Mouse (Mus musculus) intestine, embryonic 14.5 days (tissue): ENCODE data around the gene Selenop. TPM values are rescaled to one million over a fixed set of nuclear protein-coding genes. Genes with fewer than 3 reads are reported as not detected.

ENCODE experiments used
- ATAC-seq: fragments of 200-750 bp; cut with Nextera tagmentation; replicated peaks from 2 replicates; pipeline ENCODE4 v1.8.0; 2017; ENCODE audit warnings: low read depth, moderate number of reproducible peaks, moderate TSS enrichment, moderate library complexity; ENCODE audit not compliant: low FRiP score, low TSS enrichment
- DNase-seq: peaks from one replicate; pipeline ENCODE4 v3.0.0-alpha.2; 2018; ENCODE audit warnings: low spot score
- H3K27ac ChIP-seq: fragments of 300-500 bp; sonication (generic); 2 replicates; pipeline ENCODE4 v1.5.1; 2014; ENCODE audit warnings: low read depth, mild to moderate bottlenecking, control low read depth
- H3K27me3 ChIP-seq: fragments of 300-500 bp; sonication (generic); replicated peaks from 2 replicates; pipeline ENCODE4 v1.6.1; 2014; ENCODE audit warnings: low read length, control low read depth; ENCODE audit not compliant: control insufficient read depth, insufficient read depth
- H3K36me3 ChIP-seq: fragments of 300-500 bp; sonication (generic); 2 replicates; pipeline ENCODE4 v1.6.1; 2014; ENCODE audit warnings: low read length, control low read depth; ENCODE audit not compliant: control insufficient read depth, insufficient read depth
- H3K4me1 ChIP-seq: fragments of 300-500 bp; sonication (generic); replicated peaks from 2 replicates; pipeline ENCODE4 v1.6.1; 2014; ENCODE audit warnings: low read length, control low read depth, mixed read lengths; ENCODE audit not compliant: control insufficient read depth, insufficient read depth
- H3K4me2 ChIP-seq: fragments of 300-500 bp; sonication (generic); 2 replicates; pipeline ENCODE4 v1.6.1; 2014; ENCODE audit warnings: low read length
- H3K4me3 ChIP-seq: fragments of 300-500 bp; sonication (generic); 2 replicates; pipeline ENCODE4 v1.5.1; 2014; ENCODE audit warnings: low read depth, low read length, control low read depth, mixed read lengths
- H3K9ac ChIP-seq: fragments of 300-500 bp; sonication (generic); 2 replicates; pipeline ENCODE4 v1.6.1; 2014; ENCODE audit warnings: mild to moderate bottlenecking, low read length
- H3K9me3 ChIP-seq: fragments of 300-500 bp; sonication (generic); 2 replicates; pipeline ENCODE4 v1.6.1; 2016; ENCODE audit warnings: low read length, control low read depth; ENCODE audit not compliant: control insufficient read depth
- WGBS: fragments of 180-500 bp; shearing (Covaris S2); extraction: QIAGEN DNeasy Blood & Tissue Kit; methylation state at CpG from one replicate; pipeline ENCODE4 v1.1.7; 2014; 5-methylcytosine and 5-hydroxymethylcytosine counted together
- polyA plus RNA-seq: library from polyadenylated mRNA; unstranded; fragments of >200 nt; fragmentation: Nextera tagmentation; extraction: Ambion mirVana; gene quantifications from 2 replicates; pipeline ENCODE4 v1.2.1, GENCODE M21; 2014

Selenop gene
- polyA plus RNA-seq, 1 experiment from 2014 or later = 172 TPM

DNA sequence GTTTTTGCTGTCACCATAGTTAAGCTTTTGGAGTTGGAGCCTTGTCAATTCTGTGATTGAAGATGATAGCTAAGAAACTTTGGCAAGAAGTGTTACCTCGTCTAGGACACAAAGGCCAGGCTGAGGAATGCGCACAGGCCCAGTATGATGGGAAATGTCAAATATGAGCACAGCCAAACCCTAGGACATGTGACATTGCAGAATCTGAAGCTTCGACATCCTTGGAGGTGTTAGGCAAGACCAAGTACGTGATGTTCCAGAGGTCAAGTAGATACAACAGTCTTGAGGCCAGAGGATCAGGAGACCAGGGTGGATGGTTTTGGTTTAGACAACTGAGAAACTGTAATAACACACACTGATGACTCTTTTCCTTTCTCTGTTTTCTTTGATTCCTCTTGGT is 8.0 kb upstream of the Selenop start:
- WGBS = 81% methylated on average over 4 of the region's 4 CpGs
- H3K4me3 ChIP-seq = no peak overlapping the region
- DNase-seq (no peak), ATAC-seq (no peak)
- no peaks in the 10 kb centered on the region for H3K4me1 ChIP-seq
- H3K4me2 ChIP-seq = no peak overlapping the region
- H3K9ac ChIP-seq = no peak overlapping the region
- H3K27me3 ChIP-seq = no peaks in the 10 kb centered on the region
- H3K9me3 ChIP-seq = no peaks in the 10 kb centered on the region
- H3K27ac ChIP-seq = no peak overlapping the region
- no peaks in the 10 kb centered on the region for H3K36me3 ChIP-seq

DNA sequence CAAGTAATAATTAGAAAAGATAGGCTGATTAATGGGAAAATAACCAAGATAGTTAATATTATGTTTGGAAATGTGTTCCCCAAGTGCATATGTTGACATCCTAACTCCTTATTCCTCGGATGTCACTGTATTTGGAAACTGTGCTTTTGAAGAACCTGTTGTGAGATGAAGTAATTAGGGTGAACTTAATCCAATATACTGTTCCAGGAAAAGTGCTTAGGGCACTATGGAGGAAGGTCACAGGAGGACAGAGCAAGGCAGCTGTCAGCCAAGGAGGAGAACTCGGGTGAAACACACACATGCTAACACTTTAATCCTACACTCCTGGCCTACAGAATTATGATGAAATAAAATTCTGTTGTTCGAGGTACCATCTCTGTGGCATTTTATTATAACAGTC is 5.5 kb upstream of the Selenop start:
- Histone ChIP-seq H3K4me3 (no peak overlapping the region), H3K36me3 (no peaks in the 10 kb centered on the region), H3K4me2 (no peak overlapping the region), H3K27me3 (no peaks in the 10 kb centered on the region), H3K27ac (no peak overlapping the region), H3K9me3 (no peaks in the 10 kb centered on the region), H3K4me1 (no peaks in the 10 kb centered on the region), H3K9ac (no peak overlapping the region)
- ATAC-seq (no peak), DNase-seq (no peak)
- WGBS = 69% methylated on average over 3 of the region's 3 CpGs

DNA sequence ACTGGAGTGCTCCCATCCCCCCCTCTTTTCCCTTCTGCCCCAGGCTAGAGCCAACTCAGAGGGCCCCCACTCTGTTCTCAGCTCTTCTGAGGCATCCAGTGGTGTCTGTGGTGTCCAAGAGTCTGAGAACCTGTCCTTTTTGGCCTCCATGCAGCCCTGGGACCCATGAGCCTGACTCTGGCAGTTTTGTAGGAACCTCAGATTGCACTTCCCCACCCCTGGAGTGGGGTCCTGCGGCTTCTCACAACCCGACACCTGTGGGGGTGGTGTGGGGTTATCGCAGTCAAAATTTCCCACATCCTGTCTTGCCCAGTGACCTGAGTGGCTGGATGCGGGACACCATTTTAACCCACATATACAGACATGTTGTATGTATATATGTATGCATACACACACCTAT is 4.1 kb upstream of the Selenop start:
- no peaks in the 10 kb centered on the region for H3K27me3 ChIP-seq

DNA sequence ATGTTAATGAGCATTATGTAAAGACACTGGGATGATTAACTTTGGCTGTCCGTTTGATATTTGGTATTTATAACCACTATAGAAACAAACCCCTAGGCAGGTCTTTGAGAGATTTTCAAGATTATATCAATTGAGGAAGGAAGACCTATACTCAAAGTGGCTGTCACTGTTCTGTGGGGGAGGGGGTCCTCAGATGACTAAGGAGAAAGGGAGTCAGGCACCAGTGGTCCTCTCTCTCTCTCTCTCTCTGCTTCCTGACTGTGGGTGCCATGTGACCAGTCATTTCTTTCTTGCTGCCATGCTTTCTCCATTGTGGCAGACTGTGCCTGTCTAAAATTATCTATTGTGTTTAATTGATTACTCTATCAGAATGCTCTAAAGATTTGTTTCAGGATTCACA is 3.5 kb upstream of the Selenop start:
- ATAC-seq = no peak
- H3K4me3 ChIP-seq = no peak overlapping the region
- H3K9me3 ChIP-seq = no peaks in the 10 kb centered on the region
- no peaks in the 10 kb centered on the region for H3K27me3 ChIP-seq
- no peak overlapping the region for H3K9ac ChIP-seq
- no peak overlapping the region for H3K27ac ChIP-seq
- 0 out of 2 replicates have a peak, but pooled peaks cover 9% of the 10 kb centered on the region for H3K4me1 ChIP-seq
- whole genome bisulfite sequencing = 94% methylated on average over 1 of the region's 1 CpGs
- H3K36me3 ChIP-seq = no peaks in the 10 kb centered on the region
- no peak overlapping the region for H3K4me2 ChIP-seq
- no peak for DNase-seq

More for the DNA sequence above, 4.1 kb upstream of the Selenop start:
- Histone ChIP-seq H3K27ac (no peak overlapping the region), H3K4me2 (no peak overlapping the region), H3K4me1 (0 out of 2 replicates have a peak, but pooled peaks cover 3% of the 10 kb centered on the region), H3K36me3 (no peaks in the 10 kb centered on the region), H3K4me3 (no peak overlapping the region), H3K9ac (no peak overlapping the region), H3K9me3 (no peaks in the 10 kb centered on the region)
- 90% methylated on average over 4 of the region's 4 CpGs for WGBS
- DNase-seq (no peak), ATAC-seq (no peak)

DNA sequence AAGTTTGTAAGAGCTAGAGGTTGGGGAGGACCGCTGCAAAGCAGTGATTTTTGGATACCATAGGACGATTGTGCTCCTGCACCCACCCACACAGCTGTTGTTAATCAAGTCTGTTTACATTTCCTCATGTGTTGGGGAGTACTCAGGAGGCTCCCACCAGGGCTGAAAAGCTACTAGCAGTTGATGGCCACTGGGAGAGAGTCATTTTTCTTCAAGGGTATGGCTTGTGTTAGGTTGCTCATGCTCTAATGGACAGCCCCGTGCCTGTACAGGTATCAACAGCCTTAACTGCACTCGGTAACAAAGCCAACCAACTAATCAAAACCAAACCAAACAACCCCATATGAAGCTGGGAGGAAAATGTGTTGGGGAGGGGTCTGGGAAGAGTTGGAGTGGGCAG is 1.1 kb downstream of the Selenop start:
- Histone ChIP-seq H3K4me2 (no peak overlapping the region; the same call in 1 of the 2 replicates), H3K36me3 (no peaks in the 10 kb centered on the region), H3K4me3 (no peak overlapping the region), H3K27ac (peak overlapping the region; percentile 91), H3K4me1 (peaks cover 9% of the 10 kb centered on the region; the same call in 1 of the 2 replicates), H3K9ac (no peak overlapping the region), H3K9me3 (no peaks in the 10 kb centered on the region), H3K27me3 (no peaks in the 10 kb centered on the region)
- ATAC-seq = no peak
- DNase-seq = no peak
- 38% methylated on average over 4 of the region's 4 CpGs for WGBS

DNA sequence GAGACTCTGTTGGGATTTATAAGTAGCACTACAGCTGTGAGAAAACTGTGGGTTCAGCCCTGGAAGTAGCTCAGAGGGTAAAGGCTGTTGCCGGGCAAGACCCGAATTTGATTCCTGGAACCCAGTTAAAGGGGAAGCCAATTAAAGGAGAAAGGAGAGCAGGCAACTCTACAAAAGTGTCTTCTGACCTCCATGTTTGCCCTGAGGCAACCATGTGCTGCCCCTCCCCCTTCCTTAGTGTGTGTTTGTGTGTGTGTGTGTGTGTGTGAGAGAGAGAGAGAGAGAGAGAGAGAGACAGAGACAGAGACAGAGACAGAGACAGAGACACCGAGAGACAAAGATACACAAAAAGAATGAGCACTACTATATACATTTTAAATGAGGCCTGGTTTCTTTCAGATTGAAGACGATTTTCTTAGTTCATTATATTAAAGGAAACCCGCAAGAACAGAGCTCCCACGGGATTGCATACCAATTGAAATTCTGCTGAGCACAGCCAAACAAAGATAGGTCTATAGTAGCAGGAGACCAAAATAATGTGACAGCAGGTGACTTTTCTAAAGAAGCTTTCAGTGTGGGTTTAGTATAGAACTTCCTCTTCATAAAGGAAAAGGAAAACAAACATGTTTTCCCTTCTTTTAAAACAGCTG is 1.8 kb downstream of the Selenop start:
- DNase-seq (no peak), ATAC-seq (peak; percentile 33; the same call in 1 of the 2 replicates)
- Histone ChIP-seq H3K36me3 (no peaks in the 10 kb centered on the region), H3K27ac (peak overlapping the region; percentile 91), H3K9ac (no peak overlapping the region; the same call in 1 of the 2 replicates), H3K9me3 (no peaks in the 10 kb centered on the region), H3K4me3 (peak overlapping the region; percentile 42), H3K4me2 (peak overlapping the region; percentile 56), H3K27me3 (no peaks in the 10 kb centered on the region), H3K4me1 (peaks cover 9% of the 10 kb centered on the region; the same call in 1 of the 2 replicates)
- WGBS = 21% methylated on average over 6 of the region's 6 CpGs

DNA sequence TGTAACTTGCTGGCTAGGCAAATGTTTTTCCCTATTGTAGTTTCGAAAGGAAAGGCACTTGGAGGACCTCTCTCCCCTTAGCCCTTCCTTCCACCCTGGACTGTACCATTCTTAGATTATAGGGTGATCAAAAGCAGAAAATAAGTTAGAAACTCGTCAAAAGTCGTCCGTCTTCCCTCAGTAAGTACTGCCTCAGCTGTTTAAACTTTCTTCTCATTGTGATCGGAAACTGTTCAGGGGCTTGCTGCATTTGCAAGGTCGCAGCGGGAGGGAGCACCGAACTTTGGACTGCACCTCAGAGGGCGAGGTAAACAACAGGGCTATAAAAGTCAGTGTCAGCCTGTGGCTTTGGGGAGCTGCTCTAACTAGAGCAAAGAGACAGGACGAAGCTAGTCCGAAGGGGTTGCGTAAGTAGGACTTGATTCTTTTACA is 2.3 kb downstream of the Selenop start:
- ATAC-seq (peak; percentile 92), DNase-seq (peak; percentile 94)
- Histone ChIP-seq H3K4me2 (peak overlapping the region; percentile 56), H3K4me3 (peak overlapping the region; percentile 42), H3K4me1 (peaks cover 9% of the 10 kb centered on the region; the same call in 1 of the 2 replicates), H3K27me3 (no peaks in the 10 kb centered on the region), H3K36me3 (peaks cover 4% of the 10 kb centered on the region; the same call in 1 of the 2 replicates), H3K9me3 (no peaks in the 10 kb centered on the region), H3K27ac (peak overlapping the region; percentile 91), H3K9ac (peak overlapping the region; percentile 51)
- 2% methylated on average over 12 of the region's 12 CpGs for WGBS

DNA sequence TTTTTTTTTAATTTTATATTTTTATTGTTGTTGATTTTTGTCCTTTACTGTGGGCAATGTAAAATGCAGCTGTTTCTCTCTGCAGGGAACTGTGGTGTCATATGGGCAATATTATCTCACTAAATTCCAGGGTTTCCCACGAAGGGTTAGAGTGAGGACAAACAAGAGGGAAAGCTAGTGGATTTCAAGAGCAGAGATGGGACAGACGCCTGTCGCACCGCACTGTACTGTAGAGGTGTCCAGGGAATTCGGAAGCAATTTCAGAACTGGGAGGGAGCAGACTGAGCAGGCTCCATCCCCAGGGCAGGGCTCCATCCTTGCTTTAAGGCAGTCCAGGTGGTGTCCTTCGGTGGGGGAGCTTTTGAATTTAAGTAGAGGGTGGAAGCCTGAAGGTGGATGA is 2.9 kb downstream of the Selenop start:
- H3K27ac ChIP-seq = peak overlapping the region; percentile 91; the same call in 1 of the 2 replicates
- no peaks in the 10 kb centered on the region for H3K27me3 ChIP-seq
- H3K9ac ChIP-seq = peak overlapping the region; percentile 51
- DNase-seq (peak; percentile 60), ATAC-seq (0 out of 2 replicates have a peak, but pooled peaks have one; percentile 28)
- H3K9me3 ChIP-seq = no peaks in the 10 kb centered on the region
- WGBS = 27% methylated on average over 6 of the region's 6 CpGs
- H3K4me2 ChIP-seq = peak overlapping the region; percentile 56
- peak overlapping the region; percentile 42 for H3K4me3 ChIP-seq
- H3K36me3 ChIP-seq = peaks cover 6% of the 10 kb centered on the region; the same call in 1 of the 2 replicates
- H3K4me1 ChIP-seq = peaks cover 9% of the 10 kb centered on the region; the same call in 1 of the 2 replicates

DNA sequence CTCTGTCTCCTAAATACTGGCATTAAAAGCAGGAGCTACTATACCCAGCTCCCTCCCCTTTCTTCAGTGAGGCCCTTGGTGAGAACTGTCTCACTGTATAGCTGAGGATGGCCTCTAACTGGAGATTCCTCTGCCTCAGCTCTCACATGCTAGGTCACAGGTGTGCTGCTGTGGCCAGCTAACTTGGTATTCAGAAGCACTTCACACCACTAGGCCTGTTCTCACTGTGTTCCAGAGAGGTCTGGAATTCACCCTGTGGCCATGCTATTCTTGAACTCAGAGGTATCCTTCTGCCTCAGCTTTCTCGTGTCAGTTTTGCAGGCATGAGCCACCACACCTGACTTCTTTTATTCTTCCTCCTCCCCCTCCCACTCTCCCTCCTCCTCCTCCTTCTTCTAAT is 4.8 kb downstream of the Selenop start:
- DNase-seq = no peak
- no peaks in the 10 kb centered on the region for H3K27me3 ChIP-seq
- no peaks in the 10 kb centered on the region for H3K9me3 ChIP-seq
- no peak overlapping the region for H3K4me3 ChIP-seq
- 82% methylated on average over 1 of the region's 1 CpGs for WGBS
- H3K4me1 ChIP-seq = peaks cover 9% of the 10 kb centered on the region; the same call in 1 of the 2 replicates
- H3K27ac ChIP-seq = no peak overlapping the region
- H3K4me2 ChIP-seq = peak overlapping the region; percentile 56; the same call in 1 of the 2 replicates
- peaks cover 6% of the 10 kb centered on the region; the same call in 1 of the 2 replicates for H3K36me3 ChIP-seq
- ATAC-seq = no peak
- H3K9ac ChIP-seq = no peak overlapping the region
